Mouse (Mus musculus): Measurements from ENCODE around the gene Kcnt2.

The Kcnt2 gene

DNA sequence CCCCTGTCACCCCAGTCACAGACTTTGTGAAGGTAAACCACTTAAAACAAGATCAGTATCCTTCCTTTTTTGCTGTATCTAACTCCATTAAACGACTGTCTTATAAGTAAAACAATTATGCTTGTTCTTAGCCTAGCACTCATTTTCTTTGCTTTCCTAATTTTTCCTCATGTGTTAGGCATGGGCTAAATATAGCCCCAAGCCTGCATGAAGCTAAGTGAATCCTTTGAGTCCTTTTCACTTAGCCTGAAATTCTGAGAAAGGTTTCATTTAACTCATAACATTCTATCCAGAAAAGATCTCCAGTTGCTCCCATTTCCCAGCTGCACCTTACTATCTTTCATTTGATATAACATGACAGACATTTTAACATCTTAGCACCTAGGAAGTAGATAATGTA is 127.6 kb downstream of the Kcnt2 start:
- DNase-seq (ENCODE audit: low spot score in 2 of 2) = no peak

DNA sequence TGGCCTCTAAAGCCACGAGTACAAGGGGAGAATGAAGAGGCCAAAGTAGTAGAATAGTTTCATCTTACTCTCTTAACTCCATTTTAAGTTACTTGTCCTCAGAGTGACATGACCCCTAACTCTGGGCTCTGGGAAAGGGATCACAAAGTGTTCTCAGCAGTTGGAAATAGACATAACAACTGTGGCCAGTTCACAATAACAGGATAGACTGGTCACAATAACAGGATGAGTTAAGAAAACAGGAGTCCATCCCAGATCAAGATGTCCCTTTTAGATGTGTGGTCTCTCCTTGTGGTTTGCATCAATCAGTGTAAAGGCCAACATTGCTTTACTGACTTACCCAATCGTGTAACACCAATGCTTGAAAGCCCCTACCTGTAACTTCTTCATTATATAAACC is 132.8 kb downstream of the Kcnt2 start:
- DNase-seq (ENCODE audit: low spot score in 2 of 2) = no peak

DNA sequence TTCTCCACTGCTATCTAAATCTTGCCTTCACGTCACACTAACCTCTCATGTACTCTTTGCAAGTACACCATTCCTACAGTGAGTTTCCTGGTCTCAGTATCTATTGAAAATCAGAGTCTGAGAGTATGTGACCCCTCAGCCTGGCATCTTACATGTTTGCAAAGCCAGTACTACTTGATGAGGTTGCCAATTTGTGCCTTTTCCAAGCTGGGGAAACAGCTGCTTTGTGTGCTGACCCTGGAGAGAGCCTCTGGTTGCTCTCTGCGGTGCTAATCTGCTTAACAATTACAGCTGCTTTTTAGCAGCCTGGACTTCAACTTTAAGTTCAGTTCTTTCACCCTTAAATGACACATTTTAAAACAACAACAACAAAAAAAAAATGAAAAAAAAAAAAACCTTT is 133.6 kb downstream of the Kcnt2 start:
- no peak for DNase-seq (ENCODE audit: low spot score in 2 of 2)

DNA sequence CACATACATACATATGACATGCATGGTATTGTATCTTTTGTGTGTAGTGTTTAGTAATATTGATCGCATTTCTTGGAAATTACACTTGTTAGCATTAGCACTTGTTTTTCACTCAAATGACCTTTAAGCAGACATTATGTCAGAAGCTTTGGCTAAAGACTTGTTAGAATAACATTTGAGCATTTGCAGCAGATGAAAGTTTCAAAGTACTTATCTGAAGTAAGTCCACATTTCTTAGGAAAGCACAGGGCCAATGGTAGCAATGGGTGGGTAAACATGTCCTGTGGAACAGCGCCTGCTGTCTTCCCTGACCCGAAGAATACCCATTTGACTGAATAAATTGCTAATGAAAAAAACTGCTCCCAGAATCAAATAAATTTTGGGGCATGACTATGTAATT is 135.1 kb downstream of the Kcnt2 start:
- no peak for DNase-seq (ENCODE audit: low spot score in 2 of 2)

DNA sequence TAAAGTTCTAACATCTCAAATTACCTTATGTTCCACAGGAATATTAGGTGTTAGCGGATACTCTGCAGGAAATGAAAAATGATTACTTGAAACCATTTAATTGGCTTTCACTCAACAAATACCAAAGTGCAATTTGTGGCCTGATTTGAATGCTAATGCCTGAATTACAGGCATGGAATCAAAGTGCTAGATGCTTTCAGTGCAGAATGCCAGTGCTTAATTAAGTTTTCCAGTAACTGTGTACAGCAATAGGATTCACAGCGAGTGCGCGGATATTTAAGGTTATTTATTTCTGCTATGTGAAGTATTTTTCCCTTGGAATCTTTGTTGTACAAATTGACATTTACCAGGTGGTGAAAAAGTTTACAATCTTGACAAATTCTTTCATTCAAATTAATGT is 144.3 kb downstream of the Kcnt2 start:
- DNase-seq (ENCODE audit: low spot score in 2 of 2) = no peak

DNA sequence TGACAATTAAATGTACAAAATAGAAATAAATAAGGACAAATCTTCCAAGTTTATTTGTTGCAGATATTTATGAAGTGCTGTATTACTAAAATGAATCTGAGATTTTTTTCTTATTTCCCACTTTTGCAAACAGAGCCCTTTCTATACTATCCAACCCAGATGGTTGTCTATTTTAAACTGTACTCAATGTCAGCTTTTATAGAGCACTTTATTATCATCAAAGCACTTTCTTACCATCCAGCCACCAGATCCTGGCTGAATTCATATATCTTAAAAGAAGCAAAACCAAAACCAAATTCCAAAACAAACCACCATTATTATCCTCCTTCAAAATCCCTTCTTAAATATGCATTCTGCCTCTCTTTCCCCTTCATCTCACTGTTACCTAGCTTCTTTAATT is 151.8 kb downstream of the Kcnt2 start:
- no peak for DNase-seq (ENCODE audit: low spot score in 2 of 2)

DNA sequence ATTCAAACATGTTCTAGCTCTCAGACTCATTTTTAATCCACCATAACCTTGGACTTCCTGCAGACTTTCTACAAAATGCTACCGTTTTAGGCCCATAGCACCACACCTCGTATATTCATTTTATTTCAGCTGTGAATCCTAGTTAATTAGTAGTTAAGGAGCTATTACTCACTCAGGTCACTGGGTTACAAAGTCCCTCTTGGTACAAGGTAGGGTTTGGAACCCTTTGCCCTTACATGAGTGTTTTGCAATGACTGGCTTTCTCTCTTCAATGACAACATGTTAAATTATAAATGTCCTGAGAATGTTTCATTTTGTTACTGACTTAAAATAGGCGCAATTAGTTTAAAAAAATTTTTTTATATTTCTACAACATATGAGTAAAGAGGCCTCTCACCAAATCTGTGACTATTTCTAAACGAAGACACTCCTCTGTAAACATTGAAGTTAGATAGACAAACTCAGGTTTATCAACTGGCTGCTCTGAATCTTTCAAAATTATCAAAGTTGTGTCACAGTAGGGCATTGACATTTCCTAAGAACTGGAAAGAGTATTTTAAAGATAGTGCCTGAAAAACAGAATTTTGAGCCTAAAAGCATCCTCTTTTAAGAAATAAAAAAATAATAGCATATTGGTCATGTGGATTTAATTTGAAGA is 160.8 kb downstream of the Kcnt2 start:
- no peak for DNase-seq (ENCODE audit: low spot score in 2 of 2)

DNA sequence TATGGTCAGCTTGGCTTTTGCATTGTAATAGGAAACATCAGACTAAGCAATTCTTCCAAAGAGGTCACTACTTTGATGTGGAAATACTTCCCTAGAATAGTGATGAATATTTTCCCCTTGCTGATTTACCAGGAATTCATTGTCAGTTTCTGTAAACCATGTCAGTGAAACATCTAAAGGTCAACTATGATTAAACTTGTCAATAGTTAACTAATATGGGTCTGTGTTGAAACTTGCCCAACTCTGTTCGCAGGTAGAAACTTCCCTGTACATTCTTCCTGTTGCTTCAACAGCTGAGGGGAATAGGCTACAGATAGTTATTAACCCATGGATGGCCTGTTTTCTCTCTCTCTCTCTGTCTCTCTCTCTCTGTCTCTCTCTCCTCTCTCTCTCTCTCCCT is 169.8 kb downstream of the Kcnt2 start:
- no peak for DNase-seq (ENCODE audit: low spot score in 2 of 2)

DNA sequence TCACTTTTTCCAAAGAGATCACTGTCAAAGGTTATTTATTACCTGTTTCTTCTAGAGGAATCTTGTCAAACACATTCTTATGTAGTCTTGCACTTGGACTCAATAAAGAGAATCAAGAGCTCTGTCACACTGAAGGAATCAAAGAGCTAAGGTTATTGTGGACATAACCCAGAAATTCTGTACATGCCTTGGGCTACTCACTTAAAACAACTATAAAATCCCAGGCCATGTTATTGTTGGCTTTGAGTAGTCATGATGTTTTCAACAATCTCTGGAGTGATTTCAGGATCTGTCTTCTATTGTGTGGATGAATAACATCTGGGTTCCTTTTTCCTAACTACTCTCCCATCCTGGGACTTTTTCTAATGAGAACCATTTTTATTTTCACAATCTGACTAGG is 177.0 kb downstream of the Kcnt2 start:
- no peak for DNase-seq (ENCODE audit: low spot score in 2 of 2)

DNA sequence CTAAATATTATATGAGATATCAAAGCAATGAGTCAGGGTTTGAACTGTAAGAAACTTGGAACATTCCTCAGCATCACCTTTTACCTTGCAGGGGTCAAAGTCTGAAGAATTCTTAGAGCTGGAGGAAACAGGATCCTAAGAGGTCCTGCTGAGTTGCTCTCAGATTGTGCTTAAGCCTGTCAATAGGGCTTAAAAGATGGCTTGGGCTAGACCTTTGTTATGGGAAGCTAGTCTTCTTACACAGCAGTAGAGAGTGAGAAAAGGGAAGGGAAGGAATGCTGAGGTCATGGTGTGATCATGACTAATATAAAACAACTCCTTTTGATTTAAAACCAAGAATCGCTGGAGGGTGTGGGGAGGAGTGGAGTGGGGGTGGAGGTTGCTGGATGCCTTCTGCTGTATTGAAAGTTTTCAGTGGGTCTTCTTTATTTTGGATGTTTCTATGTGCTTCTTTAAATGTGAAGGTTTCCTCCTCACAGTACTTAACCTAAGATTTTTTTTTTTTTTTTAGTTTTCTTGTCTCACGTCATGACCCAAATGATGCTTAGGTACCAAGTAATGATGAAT is 183.4 kb downstream of the Kcnt2 start:
- DNase-seq (ENCODE audit: low spot score in 2 of 2) = no peak

DNA sequence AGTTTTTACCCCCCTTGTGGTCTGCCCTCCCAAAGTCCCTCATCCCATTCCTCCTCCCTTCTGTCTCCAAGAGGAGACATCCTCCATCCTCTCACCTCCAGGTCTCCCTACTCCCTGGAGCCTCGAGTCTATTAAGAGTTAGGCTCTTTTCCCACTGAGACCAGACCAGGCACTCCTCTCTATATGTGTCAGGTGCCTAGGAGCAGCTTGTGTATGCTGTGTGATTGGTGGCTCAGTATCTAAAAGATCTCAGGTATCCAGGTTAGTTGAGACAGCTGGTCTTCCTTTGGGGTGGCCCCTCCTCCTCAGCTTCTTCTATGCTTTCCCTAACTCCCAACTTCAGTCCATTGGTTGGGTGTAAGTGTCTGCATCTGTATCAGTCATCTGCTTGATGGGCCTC is 186.1 kb downstream of the Kcnt2 start:
- no peak for DNase-seq (ENCODE audit: low spot score in 2 of 2)

DNA sequence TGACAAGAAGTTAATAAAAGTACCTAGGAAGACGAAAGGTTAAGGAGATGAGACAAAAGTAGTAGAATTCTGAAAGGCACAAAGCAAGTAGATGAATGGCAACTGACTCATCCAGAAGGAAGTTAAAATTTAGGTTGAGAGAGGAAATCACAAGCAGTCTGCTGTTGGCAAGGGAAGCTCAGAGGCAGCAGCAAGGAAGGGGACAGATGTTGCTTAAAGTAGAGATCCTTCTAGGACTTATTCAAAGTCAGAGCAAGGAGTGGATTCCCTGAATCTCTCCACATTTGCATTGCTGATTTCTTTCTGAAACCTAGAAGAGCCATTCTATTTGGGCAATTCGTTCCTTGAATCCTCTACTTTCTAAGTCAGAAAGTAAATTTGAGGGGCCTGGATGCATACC is 188.8 kb downstream of the Kcnt2 start:
- DNase-seq (ENCODE audit: low spot score in 2 of 2) = no peak

DNA sequence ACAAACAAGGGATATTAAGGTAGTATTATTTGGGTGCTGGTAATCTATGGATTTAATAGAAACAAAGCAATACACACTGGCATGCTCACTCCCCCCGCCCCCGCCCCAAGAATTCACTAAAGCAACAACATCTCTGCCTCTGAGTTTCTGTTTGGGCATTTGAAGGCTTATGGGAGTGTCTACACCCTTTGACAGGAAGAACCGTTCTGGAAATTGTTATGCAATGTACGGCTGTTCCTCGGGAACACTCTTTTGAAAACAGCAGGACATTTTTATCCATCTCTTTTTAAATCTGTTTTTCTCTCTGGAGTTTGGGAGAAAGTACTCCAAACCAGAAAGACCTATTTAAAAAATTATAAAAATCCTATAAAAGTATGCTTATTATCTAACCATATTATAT is 192.2 kb downstream of the Kcnt2 start:
- no peak for DNase-seq (ENCODE audit: low spot score in 2 of 2)

DNA sequence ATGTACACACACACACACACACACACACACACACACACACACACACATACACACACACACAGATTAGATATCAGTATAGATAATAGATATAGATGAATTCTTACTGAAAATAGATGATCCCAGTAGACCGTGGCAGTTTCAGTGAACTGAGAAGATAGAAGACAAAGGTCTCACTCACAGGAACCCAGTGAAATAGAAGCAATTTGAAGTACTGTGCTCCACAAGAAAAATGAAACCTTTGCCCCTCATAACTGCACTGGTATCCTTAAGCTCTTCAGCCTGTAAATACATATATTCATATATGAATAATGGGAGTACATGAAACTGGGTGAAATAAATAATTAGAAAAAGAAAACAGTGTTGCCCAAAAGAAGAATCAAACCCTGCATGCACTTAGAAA is 197.9 kb downstream of the Kcnt2 start:
- DNase-seq (ENCODE audit: low spot score in 2 of 2) = no peak

DNA sequence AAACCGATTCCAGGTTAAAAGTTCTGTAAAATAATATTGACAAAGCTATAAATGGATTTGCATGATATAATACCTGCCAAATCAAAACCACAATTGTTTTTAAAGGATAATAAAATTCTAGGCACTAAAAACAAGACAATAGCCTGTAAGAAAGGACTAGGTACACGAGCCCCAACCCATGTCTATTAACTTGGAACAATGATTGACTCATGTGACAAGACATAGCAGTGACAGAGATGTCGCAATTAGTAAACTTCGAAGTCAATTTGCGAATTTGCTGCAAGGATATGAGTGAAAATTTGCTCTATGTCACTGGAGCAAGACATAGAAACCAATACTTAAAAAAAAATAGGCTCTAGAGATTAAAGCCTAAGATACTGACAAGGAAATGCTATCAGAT is 198.4 kb downstream of the Kcnt2 start:
- DNase-seq (ENCODE audit: low spot score in 2 of 2) = no peak

DNA sequence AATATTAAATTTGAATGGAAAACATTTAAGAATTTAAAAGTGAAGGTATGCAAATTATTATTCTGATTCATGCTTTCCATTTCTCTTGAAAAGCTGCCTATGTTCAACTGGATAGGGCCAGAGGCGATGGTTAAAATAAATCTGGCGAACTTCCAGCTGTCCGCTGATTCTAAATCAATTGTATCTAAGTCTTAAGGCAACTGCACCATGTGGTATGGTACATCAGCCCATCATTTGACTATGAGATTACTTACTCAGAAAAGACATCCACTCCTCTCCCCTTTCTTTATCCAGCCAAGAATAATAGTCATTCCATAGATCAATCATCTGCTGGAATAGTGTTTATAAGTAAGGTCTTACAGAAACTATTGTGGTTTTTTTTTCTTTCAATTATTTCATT is 205.5 kb downstream of the Kcnt2 start:
- DNase-seq (ENCODE audit: low spot score in 2 of 2) = no peak

DNA sequence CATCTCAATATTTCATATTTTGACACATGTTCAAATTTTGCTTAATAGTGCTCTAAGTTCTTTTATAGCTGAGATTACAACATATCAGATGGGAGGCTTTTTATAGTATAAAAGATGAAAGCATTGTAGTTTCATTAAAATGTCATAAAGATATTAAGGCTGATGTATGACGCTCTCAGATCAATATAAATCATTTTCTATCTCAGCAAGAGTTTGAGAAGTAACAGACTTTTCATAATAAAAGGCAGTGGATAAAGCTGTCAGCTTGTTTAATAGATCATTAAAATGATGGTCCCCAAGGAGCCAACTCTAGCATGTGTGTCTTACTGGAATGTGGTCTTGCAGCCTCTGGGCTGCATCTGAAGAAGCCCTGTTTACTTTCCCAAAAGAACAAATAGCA is 206.0 kb downstream of the Kcnt2 start:
- DNase-seq (ENCODE audit: low spot score in 2 of 2) = no peak

DNA sequence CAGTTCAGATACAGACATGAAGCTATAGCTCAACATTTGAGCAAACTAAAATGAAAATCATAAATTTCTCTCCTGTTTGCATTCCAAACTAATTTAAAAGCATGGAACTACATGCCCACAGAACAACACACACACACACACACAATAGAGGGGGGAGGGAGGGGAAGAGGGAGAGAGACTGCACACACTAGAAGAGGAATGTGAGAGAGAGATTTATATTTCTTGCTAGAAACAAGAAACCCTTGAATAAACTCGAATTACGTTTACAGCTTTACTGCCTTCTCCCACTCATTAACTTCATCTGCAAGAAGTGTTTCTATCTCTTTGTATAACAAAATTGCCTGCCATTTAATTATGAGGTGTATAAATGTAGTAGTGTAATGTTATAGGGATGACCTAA is 209.9 kb downstream of the Kcnt2 start:
- DNase-seq (ENCODE audit: low spot score in 2 of 2) = no peak

DNA sequence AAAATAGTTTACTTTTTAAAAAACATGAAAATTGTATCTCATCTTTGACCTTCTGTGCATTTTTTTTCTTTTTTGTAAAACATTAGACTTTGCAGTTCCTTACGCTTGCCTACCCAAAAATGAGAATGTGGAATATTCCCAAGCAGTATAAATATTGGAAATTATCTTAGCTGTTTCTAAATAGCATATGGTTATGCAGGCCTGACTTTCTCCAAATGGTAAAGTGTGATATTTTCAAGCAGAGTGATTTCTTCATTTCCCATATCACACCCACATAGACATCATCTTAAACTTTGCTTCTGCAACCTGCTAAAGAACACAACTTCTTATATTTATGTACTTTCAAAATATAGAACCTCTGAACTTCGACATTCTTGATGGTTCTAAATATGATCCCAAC is 210.9 kb downstream of the Kcnt2 start:
- no peak for DNase-seq (ENCODE audit: low spot score in 2 of 2)

DNA sequence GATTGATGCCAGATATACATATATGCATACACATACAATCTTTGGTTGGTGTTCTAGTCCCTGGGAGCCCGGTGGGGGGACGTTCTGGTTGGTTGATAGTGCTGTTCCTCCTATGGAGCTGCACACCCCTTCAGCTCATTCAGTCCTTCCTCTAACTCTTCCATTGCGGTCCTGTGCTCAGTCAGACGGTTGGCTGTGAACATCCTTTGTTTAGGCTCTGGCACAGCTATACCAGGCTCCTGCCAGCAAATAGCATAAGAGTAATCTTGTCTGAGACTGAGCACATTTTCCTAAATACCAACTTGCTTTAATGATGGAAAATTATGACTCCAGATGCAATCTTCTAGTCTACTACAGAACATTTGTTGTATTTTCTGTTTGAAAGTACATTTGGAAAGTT is 222.4 kb downstream of the Kcnt2 start:
- no peak for DNase-seq (ENCODE audit: low spot score in 2 of 2)

DNA sequence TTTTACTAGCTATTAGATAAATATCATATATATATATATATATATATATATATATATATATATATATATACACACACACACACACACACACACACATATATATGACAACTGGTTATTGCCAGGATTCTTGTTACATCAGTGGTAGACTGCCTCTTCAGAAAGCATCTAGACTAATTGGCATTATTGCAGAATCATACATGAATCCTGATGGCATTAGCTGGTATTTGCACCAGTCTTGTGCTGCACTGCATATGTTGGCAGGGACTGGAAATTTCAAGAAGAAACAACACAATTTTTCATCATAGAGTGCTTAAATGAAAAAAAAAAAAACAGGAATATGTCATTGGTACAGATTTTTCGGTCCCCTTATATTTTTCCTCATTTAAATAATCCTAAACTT is 223.6 kb downstream of the Kcnt2 start:
- no peak for DNase-seq (ENCODE audit: low spot score in 2 of 2)

DNA sequence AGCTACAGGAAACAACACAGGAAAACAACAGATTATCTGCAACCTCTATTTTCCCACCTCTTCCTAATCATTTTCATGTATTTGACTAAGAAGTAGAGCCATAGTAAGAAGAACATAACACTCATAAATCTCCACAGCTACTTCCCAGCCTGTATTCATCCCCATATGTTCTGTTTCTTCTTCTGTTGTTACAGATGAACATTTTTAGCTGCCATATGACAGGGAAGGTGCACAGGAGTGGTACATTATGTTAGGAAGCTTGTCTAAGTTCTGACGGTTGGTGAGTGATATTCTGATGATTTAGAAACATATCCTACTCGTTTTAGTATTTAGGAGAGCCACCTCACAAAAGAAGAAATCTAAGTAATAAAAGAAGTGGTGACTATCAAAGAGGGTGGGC is 231.0 kb downstream of the Kcnt2 start:
- DNase-seq (ENCODE audit: low spot score in 2 of 2) = no peak

DNA sequence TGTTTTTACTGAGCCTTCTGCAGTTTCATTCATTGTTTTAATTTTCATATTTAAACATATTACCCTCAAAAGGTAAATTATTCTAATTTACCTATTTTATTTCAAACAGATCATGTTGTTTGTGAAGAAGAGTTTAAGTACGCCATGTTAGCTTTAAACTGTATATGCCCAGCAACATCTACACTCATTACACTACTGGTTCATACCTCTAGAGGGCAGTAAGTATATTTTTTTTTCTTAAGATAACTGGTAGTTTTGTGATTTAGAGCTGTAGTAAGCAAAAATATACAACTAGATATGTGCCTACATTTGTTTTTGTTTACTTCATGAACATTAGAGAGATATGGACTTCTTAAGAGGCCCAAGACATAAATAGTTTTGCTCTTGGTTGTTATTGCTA is 238.1 kb downstream of the Kcnt2 start:
- no peak for DNase-seq (ENCODE audit: low spot score in 2 of 2)

DNA sequence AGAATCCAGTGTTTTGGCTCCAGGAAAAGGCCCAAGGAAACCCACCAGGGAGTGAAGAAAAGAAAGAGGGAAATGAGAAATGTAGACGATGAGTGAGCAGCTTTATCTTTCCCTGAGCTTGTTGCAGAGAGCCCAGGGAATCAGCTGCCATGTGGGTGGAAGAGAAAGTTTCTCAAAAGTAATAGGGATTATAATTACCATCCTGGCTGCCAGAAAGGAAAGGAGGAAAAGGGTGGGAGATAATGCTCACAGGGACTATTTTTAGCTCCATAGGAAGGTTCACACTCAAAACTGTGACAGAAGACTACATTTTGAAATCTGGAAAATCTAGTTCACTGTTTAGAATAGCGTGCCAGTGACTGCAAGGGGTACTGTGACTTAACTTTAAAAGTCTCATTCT is 243.9 kb downstream of the Kcnt2 start:
- peak; percentile 50 to 74 for DNase-seq (ENCODE audit: low spot score in 2 of 2)

Measured in right cerebral cortex, postnatal 10 days (tissue).